Mouse (Mus musculus) lung, embryonic 16.5 days (tissue): ENCODE measurements around the gene Rcn1. TPM values are rescaled to one million over a fixed set of nuclear protein-coding genes. Genes with fewer than 3 reads are reported as not detected.

ENCODE experiments used
- ATAC-seq: fragments of 200-750 bp; cut with Nextera tagmentation; 2 replicates; pipeline ENCODE4 v1.8.0; 2017; ENCODE audit warnings: low read depth, mild to moderate bottlenecking, moderate library complexity
- H3K27ac ChIP-seq: fragments of 300-500 bp; sonication (generic); 2 replicates; pipeline ENCODE4 v1.5.1; 2014; ENCODE audit warnings: mild to moderate bottlenecking, control low read depth, low read length
- H3K27me3 ChIP-seq: fragments of 300-500 bp; sonication (generic); 2 replicates; pipeline ENCODE4 v1.6.1; 2014; ENCODE audit warnings: low read depth, low read length, mixed read lengths; ENCODE audit not compliant: control insufficient read depth, insufficient read depth
- H3K36me3 ChIP-seq: fragments of 300-500 bp; sonication (generic); 2 replicates; pipeline ENCODE4 v1.6.1; 2014; ENCODE audit warnings: low read length; ENCODE audit not compliant: control insufficient read depth, insufficient read depth
- H3K4me1 ChIP-seq: fragments of 300-500 bp; sonication (generic); replicated peaks from 2 replicates; pipeline ENCODE4 v1.6.1; 2014; ENCODE audit warnings: low read length, mixed read lengths; ENCODE audit not compliant: control insufficient read depth, insufficient read depth
- H3K4me2 ChIP-seq: fragments of 300-500 bp; sonication (generic); 2 replicates; pipeline ENCODE4 v1.6.1; 2014; ENCODE audit warnings: low read depth, low read length, control low read depth
- H3K4me3 ChIP-seq: fragments of 300-500 bp; sonication (generic); 2 replicates; pipeline ENCODE4 v1.5.1; 2014; ENCODE audit warnings: mild to moderate bottlenecking, low read length, control low read depth
- H3K9ac ChIP-seq: fragments of 300-500 bp; sonication (generic); 2 replicates; pipeline ENCODE4 v1.6.1; 2014; ENCODE audit warnings: low read length, control low read depth
- H3K9me3 ChIP-seq: fragments of 300-500 bp; sonication (generic); 2 replicates; pipeline ENCODE4 v1.6.1; 2016; ENCODE audit warnings: low read length; ENCODE audit not compliant: control insufficient read depth
- WGBS: fragments of 180-500 bp; shearing (Covaris S2); extraction: QIAGEN DNeasy Blood & Tissue Kit; methylation state at CpG from one replicate; pipeline ENCODE4 v1.1.7; 2014; 5-methylcytosine and 5-hydroxymethylcytosine counted together
- polyA plus RNA-seq: library from polyadenylated mRNA; unstranded; fragments of >200 nt; fragmentation: Nextera tagmentation; extraction: Ambion mirVana; gene quantifications from 2 replicates; pipeline ENCODE4 v1.2.1, GENCODE M21; 2015

The Rcn1 gene
- polyA plus RNA-seq, result 124 and 134 TPM in 2 replicates

DNA sequence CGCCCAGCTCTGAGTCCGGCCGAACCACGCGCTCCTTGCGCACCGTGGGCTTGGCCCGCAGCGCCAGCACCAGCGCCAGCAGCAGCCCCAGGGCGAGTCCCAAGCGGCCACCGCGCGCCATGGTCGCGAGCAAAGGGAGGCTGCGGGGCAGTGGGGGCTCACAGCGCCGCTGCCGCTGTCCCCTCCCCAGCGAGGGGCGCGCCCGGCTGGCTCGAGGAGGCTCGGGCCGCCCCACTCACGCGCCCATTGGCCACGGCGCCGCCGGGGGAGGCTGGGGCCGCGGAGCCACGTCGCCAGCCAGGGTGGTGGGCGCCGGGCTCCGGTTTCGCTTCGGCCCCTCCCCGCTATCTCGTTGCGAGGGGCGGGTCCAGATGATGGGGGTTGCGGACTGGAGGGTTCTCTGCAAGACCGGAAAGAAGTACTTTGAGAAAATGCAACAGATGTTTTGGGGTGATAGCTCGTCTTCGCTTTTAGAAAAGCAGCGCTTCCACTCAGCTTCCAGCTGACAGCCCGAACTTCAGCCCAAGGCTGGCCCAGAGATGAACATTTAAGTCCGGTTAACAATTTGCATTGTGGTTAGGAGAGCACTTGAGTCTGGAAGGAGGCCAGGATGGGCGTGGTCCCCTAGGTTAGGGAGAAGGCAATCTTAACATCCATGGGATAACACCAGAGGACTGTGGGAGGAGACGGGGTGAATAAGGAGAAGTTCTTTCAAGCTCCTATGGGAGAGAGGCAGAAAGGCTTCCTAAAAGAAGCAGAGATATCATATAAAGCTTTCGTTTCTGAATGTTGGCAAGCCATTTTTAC is at the start of gene Rcn1:
Rcn1 (minus strand) TSS at position 235 of the 807 bp plus-strand sequence.
- under 1% methylated on average over 54 of the region's 57 CpGs for WGBS
- H3K27ac ChIP-seq, result peak within 1 kb of the TSS; percentile 94
- H3K27me3 ChIP-seq, result no peaks in the 10 kb centered on the region
- H3K9ac ChIP-seq, result peak within 1 kb of the TSS; percentile 88
- peak within 1 kb of the TSS; percentile 74 for H3K4me3 ChIP-seq
- peak within 1 kb of the TSS; percentile 69 for H3K4me2 ChIP-seq
- ATAC-seq, result peak; percentile 98
- H3K36me3 ChIP-seq, result no peaks in the 10 kb centered on the region; the same call in 1 of the 2 replicates
- no peaks in the 10 kb centered on the region for H3K9me3 ChIP-seq
- H3K4me1 ChIP-seq, result peaks cover 18% of the 10 kb centered on the region

DNA sequence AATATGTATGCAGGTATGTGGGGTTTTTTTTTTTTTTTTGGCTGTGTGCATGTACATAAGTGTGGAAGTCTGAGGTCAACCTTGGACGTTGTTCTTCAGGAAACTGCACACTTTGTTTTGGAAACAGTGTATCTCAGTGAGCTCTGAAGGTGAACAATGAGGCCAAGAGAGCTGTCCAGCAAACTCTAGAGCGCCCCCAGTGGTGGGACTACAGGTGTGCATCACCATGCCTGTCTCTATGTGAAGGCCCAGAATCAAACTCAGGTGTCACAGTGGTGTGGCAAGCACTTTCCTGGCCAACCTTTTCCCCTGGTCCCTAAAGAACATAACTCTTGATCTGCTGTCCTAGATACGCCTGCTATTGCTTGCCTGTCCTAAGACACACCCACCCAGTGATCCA is 45.0 kb upstream of the Rcn1 start:
- no peak overlapping the region for H3K4me3 ChIP-seq
- no peak for ATAC-seq
- H3K4me1 ChIP-seq, result no peaks in the 10 kb centered on the region
- H3K36me3 ChIP-seq, result no peaks in the 10 kb centered on the region
- 32% methylated on average over 3 of the region's 3 CpGs for WGBS
- H3K9me3 ChIP-seq, result no peaks in the 10 kb centered on the region
- H3K27ac ChIP-seq, result no peak overlapping the region
- no peak overlapping the region for H3K4me2 ChIP-seq
- H3K27me3 ChIP-seq, result no peaks in the 10 kb centered on the region
- H3K9ac ChIP-seq, result no peak overlapping the region

DNA sequence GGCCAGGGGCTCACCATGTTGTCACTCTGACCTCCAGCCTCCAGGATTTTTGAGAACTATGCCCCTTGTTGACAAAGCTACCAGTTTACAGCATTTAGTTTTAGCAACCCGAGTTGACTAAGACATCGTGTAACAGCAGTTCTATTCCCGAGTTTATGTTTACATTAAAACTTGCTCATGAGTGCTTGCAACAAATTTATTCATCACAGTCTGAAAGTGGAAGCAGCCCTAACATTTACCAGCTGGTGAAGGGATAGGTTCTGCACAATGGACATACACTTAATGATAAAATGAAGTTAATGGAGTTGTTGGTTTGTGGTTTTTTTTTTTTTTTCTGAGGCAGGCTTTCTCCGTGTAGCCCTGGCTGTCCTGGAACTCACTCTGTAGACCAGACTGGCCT is 39.9 kb upstream of the Rcn1 start:
- peak; percentile 67 for ATAC-seq
- H3K4me3 ChIP-seq, result no peak overlapping the region
- H3K27me3 ChIP-seq, result no peaks in the 10 kb centered on the region
- H3K4me2 ChIP-seq, result no peak overlapping the region
- H3K9me3 ChIP-seq, result no peaks in the 10 kb centered on the region
- H3K9ac ChIP-seq, result no peak overlapping the region
- H3K4me1 ChIP-seq, result peaks cover 2% of the 10 kb centered on the region; the same call in 1 of the 2 replicates
- H3K27ac ChIP-seq, result no peak overlapping the region
- no peaks in the 10 kb centered on the region for H3K36me3 ChIP-seq
- 30% methylated on average over 4 of the region's 4 CpGs for WGBS

DNA sequence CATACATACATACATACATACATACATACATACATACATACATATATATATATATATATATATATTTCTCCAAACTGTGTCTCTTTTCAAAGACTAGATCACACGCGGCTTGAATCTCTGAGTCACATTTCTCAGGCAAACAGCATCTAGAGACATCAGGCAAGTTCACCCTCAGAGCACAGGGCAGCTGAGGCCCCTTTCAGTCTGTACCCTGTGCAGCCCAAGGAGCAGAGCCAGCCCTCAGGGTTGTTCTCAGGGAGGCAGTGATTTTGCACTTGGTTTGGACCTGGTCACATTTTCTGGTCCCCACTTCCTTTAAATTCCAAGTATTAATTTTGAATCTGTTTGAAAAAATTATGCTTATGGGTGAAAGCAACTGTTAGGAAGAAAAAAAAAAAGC is 39.4 kb upstream of the Rcn1 start:
- WGBS, result 82% methylated on average over 2 of the region's 2 CpGs
- no peaks in the 10 kb centered on the region for H3K36me3 ChIP-seq
- H3K27ac ChIP-seq, result no peak overlapping the region
- H3K4me2 ChIP-seq, result no peak overlapping the region
- peaks cover 2% of the 10 kb centered on the region; the same call in 1 of the 2 replicates for H3K4me1 ChIP-seq
- no peak overlapping the region for H3K9ac ChIP-seq
- peak; percentile 57; the same call in 1 of the 2 replicates for ATAC-seq
- H3K27me3 ChIP-seq, result no peaks in the 10 kb centered on the region
- no peak overlapping the region for H3K4me3 ChIP-seq
- H3K9me3 ChIP-seq, result no peaks in the 10 kb centered on the region

DNA sequence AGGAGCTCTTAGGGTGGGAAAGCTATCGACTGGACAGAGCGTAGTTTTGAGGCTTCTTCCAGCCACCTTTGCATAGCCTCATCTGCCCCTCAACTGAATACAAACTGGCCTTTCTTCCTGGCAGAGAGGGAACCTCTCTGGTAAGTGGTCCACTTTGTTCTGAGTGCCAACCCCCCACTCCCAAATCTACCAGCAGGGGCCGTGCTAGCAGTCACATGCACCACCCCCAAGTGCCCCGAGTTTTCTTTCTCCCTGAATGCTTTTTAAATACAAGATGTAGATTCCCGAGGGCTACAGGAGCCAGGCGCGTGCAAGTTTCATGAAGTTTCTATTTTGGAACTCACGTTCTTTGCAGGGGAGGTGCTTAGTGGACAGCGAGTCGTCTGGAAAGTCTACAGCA is 33.8 kb upstream of the Rcn1 start:
- Histone ChIP-seq H3K27ac (no peak overlapping the region), H3K9ac (0 out of 2 replicates have a peak overlapping the region, but pooled peaks have one; percentile 33), H3K36me3 (no peaks in the 10 kb centered on the region), H3K9me3 (no peaks in the 10 kb centered on the region), H3K4me2 (peak overlapping the region; percentile 38; the same call in 1 of the 2 replicates), H3K4me1 (peaks cover 4% of the 10 kb centered on the region), H3K4me3 (peak overlapping the region; percentile 15), H3K27me3 (no peaks in the 10 kb centered on the region; the same call in 1 of the 2 replicates)
- no peak for ATAC-seq
- WGBS, result 11% methylated on average over 10 of the region's 10 CpGs

DNA sequence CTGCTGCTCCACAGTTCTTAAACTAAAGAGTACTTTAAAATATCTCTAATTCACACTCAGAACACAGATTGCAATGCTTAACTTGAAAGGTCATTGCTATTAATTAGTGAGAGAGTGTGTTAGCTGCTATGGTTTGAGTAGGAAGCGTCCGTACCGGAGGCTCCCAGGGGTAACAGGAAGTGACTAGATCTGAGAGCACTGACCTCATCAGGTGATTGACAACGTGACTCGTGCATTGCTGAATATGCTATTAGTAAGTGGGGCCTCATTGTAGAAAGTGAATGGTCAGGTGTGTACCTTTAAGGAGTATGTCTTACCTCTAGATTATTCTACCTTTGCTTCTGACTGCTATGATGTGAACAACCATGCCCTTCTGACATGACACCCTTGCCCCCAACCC is 31.3 kb upstream of the Rcn1 start:
- 62% methylated on average over 5 of the region's 5 CpGs for WGBS
- peaks cover 4% of the 10 kb centered on the region for H3K4me1 ChIP-seq
- no peak for ATAC-seq
- no peak overlapping the region for H3K27ac ChIP-seq
- no peaks in the 10 kb centered on the region; the same call in 1 of the 2 replicates for H3K27me3 ChIP-seq
- H3K4me3 ChIP-seq, result no peak overlapping the region
- no peaks in the 10 kb centered on the region for H3K9me3 ChIP-seq
- H3K9ac ChIP-seq, result no peak overlapping the region
- H3K4me2 ChIP-seq, result no peak overlapping the region
- no peaks in the 10 kb centered on the region for H3K36me3 ChIP-seq

DNA sequence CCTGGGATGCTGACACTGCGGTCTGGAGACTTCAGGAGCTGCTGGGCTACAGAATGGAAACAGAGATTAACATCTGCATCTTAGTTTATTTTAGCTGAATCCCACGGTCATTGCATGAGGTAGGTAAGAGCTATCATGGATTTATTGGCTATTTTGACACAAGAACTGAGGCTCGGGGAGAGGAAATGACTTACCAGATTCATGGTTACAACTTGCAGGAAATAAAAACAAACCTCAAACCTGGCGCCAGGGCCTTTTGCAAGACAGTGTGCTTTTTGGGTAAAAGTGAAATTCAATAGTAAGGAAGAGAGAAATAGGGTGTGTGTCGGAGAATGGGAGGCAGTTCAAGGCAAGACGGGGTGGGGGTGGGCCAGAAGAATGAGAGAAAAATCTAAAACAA is 30.8 kb upstream of the Rcn1 start:
- H3K4me1 ChIP-seq, result peaks cover 4% of the 10 kb centered on the region
- H3K27me3 ChIP-seq, result no peaks in the 10 kb centered on the region; the same call in 1 of the 2 replicates
- no peak overlapping the region for H3K27ac ChIP-seq
- H3K36me3 ChIP-seq, result no peaks in the 10 kb centered on the region
- H3K4me2 ChIP-seq, result no peak overlapping the region
- H3K4me3 ChIP-seq, result no peak overlapping the region
- ATAC-seq, result no peak
- no peak overlapping the region for H3K9ac ChIP-seq
- WGBS, result 61% methylated on average over 6 of the region's 6 CpGs
- no peaks in the 10 kb centered on the region for H3K9me3 ChIP-seq

DNA sequence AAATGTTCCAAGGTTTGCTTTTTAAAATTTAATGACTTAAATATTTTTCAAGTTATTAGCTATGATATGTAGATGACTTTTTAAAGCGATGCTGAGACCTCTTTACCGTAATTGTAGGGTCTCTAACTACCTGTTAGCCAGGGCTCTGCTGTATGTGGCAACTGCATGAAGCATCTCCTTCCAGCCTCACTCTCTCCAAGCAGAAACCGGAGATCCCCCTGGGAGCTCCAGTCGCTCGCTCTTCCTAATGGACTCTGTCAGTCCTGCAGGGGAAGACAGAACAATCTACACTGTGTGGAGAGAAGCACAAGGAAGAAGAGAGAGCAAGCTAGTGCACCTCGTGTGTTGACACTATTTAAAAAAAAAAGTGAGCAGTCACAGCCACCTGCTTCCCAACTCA is 29.3 kb upstream of the Rcn1 start:
- Histone ChIP-seq H3K9me3 (no peaks in the 10 kb centered on the region), H3K4me3 (no peak overlapping the region), H3K27me3 (no peaks in the 10 kb centered on the region; the same call in 1 of the 2 replicates), H3K27ac (no peak overlapping the region), H3K9ac (no peak overlapping the region), H3K36me3 (no peaks in the 10 kb centered on the region), H3K4me1 (peaks cover 4% of the 10 kb centered on the region; the same call in 1 of the 2 replicates), H3K4me2 (no peak overlapping the region)
- 19% methylated on average over 6 of the region's 6 CpGs for WGBS
- ATAC-seq, result no peak

DNA sequence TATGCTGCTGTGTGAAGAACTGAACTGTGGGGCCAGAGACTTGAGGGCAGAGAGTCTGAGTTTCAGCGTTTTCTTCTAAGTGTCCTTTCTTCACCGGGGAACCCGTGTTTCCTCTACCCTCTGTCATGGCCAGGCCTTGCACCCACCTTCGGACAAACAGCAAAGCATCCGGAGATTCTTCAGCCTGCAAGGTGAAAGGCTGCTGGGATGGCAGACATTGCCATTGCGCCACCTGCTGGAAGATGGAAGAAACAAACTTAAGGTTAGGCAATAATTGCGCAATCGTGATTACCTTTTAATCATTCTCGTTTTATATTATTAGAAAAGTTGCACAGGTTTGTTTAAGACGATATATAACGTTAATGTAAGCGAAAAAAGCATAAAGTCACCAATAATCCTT is 28.9 kb upstream of the Rcn1 start:
- H3K27me3 ChIP-seq, result no peaks in the 10 kb centered on the region; the same call in 1 of the 2 replicates
- H3K9me3 ChIP-seq, result no peaks in the 10 kb centered on the region
- no peak overlapping the region for H3K9ac ChIP-seq
- H3K4me3 ChIP-seq, result no peak overlapping the region
- ATAC-seq, result peak; percentile 49; the same call in 1 of the 2 replicates
- H3K4me1 ChIP-seq, result peaks cover 2% of the 10 kb centered on the region; the same call in 1 of the 2 replicates
- H3K4me2 ChIP-seq, result no peak overlapping the region
- no peaks in the 10 kb centered on the region for H3K36me3 ChIP-seq
- WGBS, result 2% methylated on average over 12 of the region's 12 CpGs
- no peak overlapping the region for H3K27ac ChIP-seq
